Mouse (Mus musculus) heart, adult 2 months (tissue): ENCODE results near the gene Olfr477.

Experiments used
- CTCF ChIP-seq: fragments of 200-600 bp; IDR thresholded peaks from 2 replicates; pipeline ENCODE4 v1.8.1; 2022; ENCODE audit warnings: antibody characterized with exemption, mild to moderate bottlenecking, moderate library complexity
- EP300 ChIP-seq: fragments of 200-500 bp; IDR thresholded peaks from 2 replicates; pipeline ENCODE4 v1.6.1; 2011; ENCODE audit warnings: low read depth, low read length, control low read depth; ENCODE audit not compliant: insufficient read depth
- POLR2A ChIP-seq: fragments of 200-500 bp; IDR thresholded peaks from 2 replicates; pipeline ENCODE4 v1.6.1; 2011; ENCODE audit warnings: mild to moderate bottlenecking, low read depth, low read length, control low read depth; ENCODE audit not compliant: insufficient read depth

- no peak for TF ChIP-seq CTCF
- TF ChIP-seq EP300 = no peak
- no peak for TF ChIP-seq POLR2A
Measured at GRCm38 (mm10) chr7:108033889-108034288, 47.4 kb downstream of the Olfr477 start, which contains the start of gene Olfr478.
